Mouse (Mus musculus): ENCODE data around the gene Vps13d. TPM values are rescaled to one million over a fixed set of nuclear protein-coding genes. Genes with fewer than 3 reads are reported as not detected.

Gene Vps13d
- total and polyA plus RNA-seq, 2 experiments from 2014 or later: 9.0 to 42.6 TPM

DNA sequence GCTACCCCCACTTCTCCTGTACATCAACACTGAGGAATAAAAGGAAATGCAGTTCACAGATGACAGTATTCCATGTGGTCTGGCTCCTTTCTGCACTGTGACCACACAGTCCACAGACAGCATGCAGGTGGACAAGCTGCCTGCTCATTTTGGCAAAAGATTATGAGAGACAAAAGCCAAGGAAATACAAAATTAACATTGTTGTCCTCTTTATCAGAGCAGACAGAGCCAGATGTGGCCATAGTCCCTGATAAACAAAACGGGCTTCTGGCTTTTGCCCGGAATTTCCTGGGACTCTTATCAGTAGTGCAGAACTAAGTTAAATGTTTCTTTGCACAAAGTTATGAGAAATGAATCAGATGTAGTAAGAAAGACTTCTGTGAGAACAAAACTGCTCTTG, 161.4 kb downstream of the Vps13d start:
- DNase-seq (ENCODE audit: low spot score) (no peak), ATAC-seq (ENCODE audit: insufficient read depth, low read depth) (no peak)
- no peak for TF ChIP-seq CTCF (IDR thresholded peaks at IDR 0.05; ENCODE audit: low read depth)
- no peak for TF ChIP-seq EP300 (IDR thresholded peaks at IDR 0.05; ENCODE audit: low read depth)
- H3K4me1 ChIP-seq (ENCODE audit: control insufficient read depth, insufficient read depth): peaks cover 33% of the 10 kb centered on the region
- H3K27ac ChIP-seq (ENCODE audit: low read depth): no peak overlapping the region
- no peaks in the 10 kb centered on the region for H3K27me3 ChIP-seq (ENCODE audit: control insufficient read depth, insufficient read depth, low read length)
- H3K9ac ChIP-seq (replicated peaks; ENCODE audit: low read depth, low read length): no peak overlapping the region
- 8% methylated on average over 2 of the region's 2 CpGs for WGBS
- peaks cover 34% of the 10 kb centered on the region for H3K36me3 ChIP-seq (replicated peaks; ENCODE audit: control insufficient read depth, insufficient read depth, low read length)
- H3K4me2 ChIP-seq (ENCODE audit: low read depth, low read length): no peak overlapping the region
- no peaks in the 10 kb centered on the region for H3K9me3 ChIP-seq (replicated peaks; ENCODE audit: control insufficient read depth, low read length)
- H3K4me3 ChIP-seq (ENCODE audit: low read depth, low read length): no peak overlapping the region

DNA sequence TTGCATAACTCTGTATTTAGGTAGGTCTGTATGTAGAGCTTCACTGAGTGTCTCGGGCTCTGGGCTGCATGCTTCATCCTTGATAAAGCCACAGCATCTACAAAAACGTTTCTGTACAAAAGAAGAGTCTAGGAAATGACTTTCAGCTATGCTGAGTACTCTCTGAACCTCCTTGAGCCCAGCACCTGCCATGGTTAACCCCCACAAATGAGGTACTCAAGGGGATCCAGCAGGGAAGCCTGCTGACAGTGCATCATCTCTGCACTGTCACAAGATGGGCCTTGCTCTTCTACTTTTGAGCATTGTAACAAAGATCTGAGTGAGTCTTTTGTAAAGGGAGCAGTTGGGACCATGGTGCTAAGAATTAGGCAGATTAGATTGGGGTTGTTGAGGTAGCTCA, 162.2 kb downstream of the Vps13d start:
- Histone ChIP-seq H3K4me1 (ENCODE audit: control insufficient read depth, insufficient read depth) (peaks cover 26% of the 10 kb centered on the region), H3K27ac (ENCODE audit: low read depth) (no peak overlapping the region), H3K4me2 (ENCODE audit: low read depth, low read length) (no peak overlapping the region), H3K9ac (replicated peaks; ENCODE audit: low read depth, low read length) (no peak overlapping the region), H3K9me3 (replicated peaks; ENCODE audit: control insufficient read depth, low read length) (no peaks in the 10 kb centered on the region), H3K36me3 (replicated peaks; ENCODE audit: control insufficient read depth, insufficient read depth, low read length) (peaks cover 35% of the 10 kb centered on the region), H3K27me3 (ENCODE audit: control insufficient read depth, insufficient read depth, low read length) (no peaks in the 10 kb centered on the region), H3K4me3 (ENCODE audit: low read depth, low read length) (no peak overlapping the region)
- 66% methylated on average over 2 of the region's 2 CpGs for WGBS
- TF ChIP-seq CTCF (IDR thresholded peaks at IDR 0.05; ENCODE audit: low read depth) (no peak), EP300 (IDR thresholded peaks at IDR 0.05; ENCODE audit: low read depth) (no peak)
- DNase-seq (ENCODE audit: low spot score) (no peak), ATAC-seq (ENCODE audit: insufficient read depth, low read depth) (no peak)

DNA sequence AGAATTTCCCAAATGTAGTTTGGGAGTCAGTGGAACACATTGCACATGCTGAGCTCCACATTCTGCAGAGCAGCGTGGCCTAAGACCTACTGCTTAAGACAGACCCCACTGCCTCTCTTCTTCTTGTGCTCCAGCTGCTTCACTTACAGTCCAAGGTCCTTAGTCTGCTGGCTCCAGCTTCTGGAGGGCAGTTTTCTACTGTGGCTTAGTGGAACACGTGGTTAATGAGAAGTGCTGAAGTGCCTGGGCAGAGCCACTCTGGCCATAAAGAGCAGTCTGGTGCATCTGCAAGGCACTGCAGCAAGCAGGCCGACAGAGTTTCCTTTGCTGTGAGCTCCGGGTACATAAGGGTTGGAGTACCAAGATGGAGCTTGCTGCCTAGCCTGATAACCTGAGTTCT, 163.3 kb downstream of the Vps13d start:
- H3K4me1 ChIP-seq (ENCODE audit: control insufficient read depth, insufficient read depth): peaks cover 29% of the 10 kb centered on the region
- no peak for TF ChIP-seq CTCF (IDR thresholded peaks at IDR 0.05; ENCODE audit: low read depth)
- TF ChIP-seq EP300 (IDR thresholded peaks at IDR 0.05; ENCODE audit: low read depth): no peak
- WGBS: 63% methylated on average over 4 of the region's 4 CpGs
- H3K9me3 ChIP-seq (replicated peaks; ENCODE audit: control insufficient read depth, low read length): no peaks in the 10 kb centered on the region
- peaks cover 26% of the 10 kb centered on the region for H3K36me3 ChIP-seq (replicated peaks; ENCODE audit: control insufficient read depth, insufficient read depth, low read length)
- H3K4me3 ChIP-seq (ENCODE audit: low read depth, low read length): no peak overlapping the region
- ATAC-seq (ENCODE audit: insufficient read depth, low read depth) (no peak), DNase-seq (ENCODE audit: low spot score) (no peak)
- no peak overlapping the region for H3K9ac ChIP-seq (replicated peaks; ENCODE audit: low read depth, low read length)
- no peak overlapping the region for H3K4me2 ChIP-seq (ENCODE audit: low read depth, low read length)
- no peak overlapping the region for H3K27ac ChIP-seq (ENCODE audit: low read depth)
- no peaks in the 10 kb centered on the region for H3K27me3 ChIP-seq (ENCODE audit: control insufficient read depth, insufficient read depth, low read length)

DNA sequence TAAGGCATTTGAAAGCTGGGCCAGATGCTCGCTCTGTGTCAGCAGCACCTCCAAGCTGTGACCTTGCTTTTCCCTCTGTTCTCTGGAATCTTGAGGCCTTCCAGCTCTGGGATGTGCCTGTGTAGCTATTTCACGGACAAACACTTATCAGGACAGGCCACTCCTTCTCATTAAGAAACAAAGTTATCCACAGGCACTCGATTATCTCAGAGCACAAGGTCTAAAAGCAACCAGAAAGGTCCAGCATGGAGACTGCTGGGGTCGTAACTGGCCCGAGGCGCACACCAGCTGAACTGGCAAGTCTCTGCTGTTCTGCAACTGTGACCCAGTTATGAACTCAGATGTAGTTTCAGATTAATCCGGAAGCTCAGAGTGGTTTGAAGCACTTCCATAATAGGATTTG, 168.4 kb downstream of the Vps13d start:
- H3K27me3 ChIP-seq (ENCODE audit: control insufficient read depth, insufficient read depth, low read length): no peaks in the 10 kb centered on the region
- H3K4me3 ChIP-seq (ENCODE audit: low read depth, low read length): no peak overlapping the region
- peaks cover 14% of the 10 kb centered on the region; the same call in 1 of the 2 replicates for H3K36me3 ChIP-seq (replicated peaks; ENCODE audit: control insufficient read depth, insufficient read depth, low read length)
- peak; percentile 52 for DNase-seq (ENCODE audit: low spot score)
- ATAC-seq (ENCODE audit: insufficient read depth, low read depth): peak; percentile 68
- H3K4me1 ChIP-seq (ENCODE audit: control insufficient read depth, insufficient read depth): peaks cover 31% of the 10 kb centered on the region
- H3K4me2 ChIP-seq (ENCODE audit: low read depth, low read length): no peak overlapping the region
- TF ChIP-seq EP300 (IDR thresholded peaks at IDR 0.05; ENCODE audit: low read depth) (no peak), CTCF (IDR thresholded peaks at IDR 0.05; ENCODE audit: low read depth) (0 out of 2 replicates have a peak, but pooled peaks have one; percentile 12)
- H3K27ac ChIP-seq (ENCODE audit: low read depth): peak overlapping the region; percentile 72
- WGBS: 16% methylated on average over 7 of the region's 7 CpGs
- 0 out of 2 replicates have a peak overlapping the region, but pooled peaks have one; percentile 42 for H3K9ac ChIP-seq (replicated peaks; ENCODE audit: low read depth, low read length)
- no peaks in the 10 kb centered on the region for H3K9me3 ChIP-seq (replicated peaks; ENCODE audit: control insufficient read depth, low read length)

DNA sequence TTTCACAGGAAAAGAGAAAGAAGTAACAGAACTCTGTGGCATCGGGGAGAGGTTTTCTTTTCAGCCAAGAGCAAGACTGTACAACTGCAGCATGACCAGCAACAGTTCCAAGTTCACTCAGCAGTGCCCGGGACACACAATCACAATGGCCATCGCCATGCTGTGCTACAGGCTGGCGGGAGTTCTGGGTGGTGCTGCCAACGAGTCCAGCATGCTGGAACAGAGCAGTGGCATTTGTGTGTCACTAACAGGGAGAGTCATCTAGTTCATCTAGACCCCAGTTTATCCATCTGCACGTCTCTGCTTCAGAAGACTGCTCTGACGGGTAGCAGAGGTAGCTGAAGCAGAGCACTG, 169.4 kb downstream of the Vps13d start:
- WGBS: 42% methylated on average over 7 of the region's 7 CpGs
- Histone ChIP-seq H3K27me3 (ENCODE audit: control insufficient read depth, insufficient read depth, low read length) (no peaks in the 10 kb centered on the region), H3K4me3 (ENCODE audit: low read depth, low read length) (no peak overlapping the region), H3K4me2 (ENCODE audit: low read depth, low read length) (no peak overlapping the region), H3K4me1 (ENCODE audit: control insufficient read depth, insufficient read depth) (peaks cover 31% of the 10 kb centered on the region), H3K9me3 (replicated peaks; ENCODE audit: control insufficient read depth, low read length) (no peaks in the 10 kb centered on the region), H3K36me3 (replicated peaks; ENCODE audit: control insufficient read depth, insufficient read depth, low read length) (peaks cover 14% of the 10 kb centered on the region; the same call in 1 of the 2 replicates), H3K27ac (ENCODE audit: low read depth) (peak overlapping the region; percentile 72), H3K9ac (replicated peaks; ENCODE audit: low read depth, low read length) (no peak overlapping the region)
- TF ChIP-seq CTCF (IDR thresholded peaks at IDR 0.05; ENCODE audit: low read depth): no peak
- no peak for TF ChIP-seq EP300 (IDR thresholded peaks at IDR 0.05; ENCODE audit: low read depth)
- ATAC-seq (ENCODE audit: insufficient read depth, low read depth) (no peak; the same call in 1 of the 2 replicates), DNase-seq (ENCODE audit: low spot score) (no peak)

DNA sequence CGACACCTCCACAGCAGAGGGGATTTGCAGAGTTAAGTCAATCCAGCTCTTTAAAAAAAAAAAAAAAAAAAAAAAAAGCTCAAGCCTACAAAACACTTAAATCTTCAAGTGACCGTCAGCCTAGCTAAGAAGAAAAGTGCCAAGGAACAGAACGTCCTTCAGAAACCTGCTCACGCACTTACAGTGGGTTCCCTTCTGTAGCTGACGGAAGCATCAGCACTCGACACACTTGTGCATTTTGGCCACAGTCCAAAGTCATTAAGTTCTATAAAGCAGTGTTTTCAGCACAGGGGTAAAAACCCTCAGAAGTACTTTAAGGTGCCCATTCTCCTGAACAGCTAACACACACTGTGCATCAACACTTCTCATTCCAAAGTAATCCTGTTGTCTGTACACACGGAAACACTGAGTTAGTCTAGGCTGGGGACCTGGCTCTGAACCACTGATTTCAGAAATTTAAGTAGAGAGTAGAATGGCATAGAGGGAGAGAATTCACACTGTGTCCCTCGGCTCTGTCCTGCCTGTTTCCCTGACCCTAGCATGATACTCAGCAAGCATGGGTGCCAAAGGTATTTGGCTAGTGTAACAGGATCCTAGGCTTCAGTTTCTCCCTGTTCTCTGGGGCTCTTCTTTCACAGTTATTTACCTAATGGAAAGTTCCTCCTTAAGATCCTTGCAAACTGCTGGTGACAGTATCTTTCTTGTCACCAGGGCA, 170.0 kb downstream of the Vps13d start:
- H3K27me3 ChIP-seq (ENCODE audit: control insufficient read depth, insufficient read depth, low read length): no peaks in the 10 kb centered on the region
- WGBS: 28% methylated on average over 8 of the region's 8 CpGs
- H3K9ac ChIP-seq (replicated peaks; ENCODE audit: low read depth, low read length): no peak overlapping the region
- peaks cover 14% of the 10 kb centered on the region; the same call in 1 of the 2 replicates for H3K36me3 ChIP-seq (replicated peaks; ENCODE audit: control insufficient read depth, insufficient read depth, low read length)
- H3K4me3 ChIP-seq (ENCODE audit: low read depth, low read length): no peak overlapping the region
- no peak for DNase-seq (ENCODE audit: low spot score)
- no peak overlapping the region for H3K4me2 ChIP-seq (ENCODE audit: low read depth, low read length)
- H3K27ac ChIP-seq (ENCODE audit: low read depth): peak overlapping the region; percentile 72
- no peak for ATAC-seq (ENCODE audit: insufficient read depth, low read depth)
- no peaks in the 10 kb centered on the region for H3K9me3 ChIP-seq (replicated peaks; ENCODE audit: control insufficient read depth, low read length)
- peaks cover 31% of the 10 kb centered on the region for H3K4me1 ChIP-seq (ENCODE audit: control insufficient read depth, insufficient read depth)
- TF ChIP-seq EP300 (IDR thresholded peaks at IDR 0.05; ENCODE audit: low read depth) (0 out of 2 replicates have a peak, but pooled peaks have one; percentile 29), CTCF (IDR thresholded peaks at IDR 0.05; ENCODE audit: low read depth) (no peak)
